ENCODE assay signal across 23 mouse cellular contexts in genomic region chr8:102707305-102707704, GRCm38 (mm10).
DNase-seq lines count a peak whose midpoint lies in the region; ATAC-seq lines count a peak whose summit lies in the region.
"Had no signal": no experiment of that assay in that cellular context is flagged by ENCODE, and none has a peak within 500 bp of the region (broad histone marks: within the 10 kb centered on the region; RNA-seq: fewer than 3 reads in every experiment).

No protein-coding gene starts in this region.

- no peak overlapping the region for H3K27ac ChIP-seq in embryonic facial prominence, embryonic 11.5 days (replicated peaks; ENCODE audit: low read depth, low read length)
- H3K27ac ChIP-seq in embryonic facial prominence, embryonic 10.5 days (replicated peaks): no peak overlapping the region
- no peak overlapping the region for H3K27ac ChIP-seq in heart, embryonic 16.5 days (ENCODE audit: low read length)
- H3K27ac ChIP-seq in midbrain, embryonic 14.5 days (replicated peaks; ENCODE audit: low read depth, low read length): no peak overlapping the region
- H3K27ac ChIP-seq in midbrain, embryonic 13.5 days: no peak overlapping the region
- H3K27ac ChIP-seq: forebrain, embryonic 10.5 days; heart, adult 2 months; hindbrain, embryonic 10.5 days; midbrain, embryonic 15.5 days had no signal

- no peak overlapping the region for H3K4me2 ChIP-seq in embryonic facial prominence, embryonic 11.5 days (ENCODE audit: low read depth, low read length)
- H3K4me2 ChIP-seq in heart, embryonic 16.5 days (ENCODE audit: low read depth, low read length): peak overlapping the region; percentile 28; the same call in 1 of the 2 replicates
- H3K4me2 ChIP-seq in midbrain, embryonic 14.5 days (ENCODE audit: low read length): peak overlapping the region; percentile 10; the same call in 1 of the 2 replicates
- no peak overlapping the region for H3K4me2 ChIP-seq in midbrain, embryonic 13.5 days (replicated peaks)
- H3K4me2 ChIP-seq: midbrain, embryonic 15.5 days had no signal

- DNase-seq in embryonic facial prominence, embryonic 11.5 days (ENCODE audit: low spot score): peak; percentile 10
- no peak for DNase-seq in embryonic facial prominence, embryonic 10.5 days (ENCODE audit: low spot score)
- no peak for DNase-seq in heart, postnatal 25 days (ENCODE audit: low spot score)
- DNase-seq in midbrain, embryonic 14.5 days: peak; percentile 42
- DNase-seq in spleen, postnatal 4 days (ENCODE audit: low spot score in 2 of 2): no peak
- DNase-seq: cerebellum, adult 9-11 months; gastrocnemius, postnatal 10 days; heart, adult 2 months; kidney, adult 2 months; kidney, postnatal 10 days; liver; right cerebral cortex, postnatal 14 days; spleen, adult 18-20 months; thymus, postnatal 4 days had no signal

- no peak overlapping the region for H3K4me3 ChIP-seq in embryonic facial prominence, embryonic 11.5 days (ENCODE audit: low read depth, low read length)
- H3K4me3 ChIP-seq in embryonic facial prominence, embryonic 10.5 days: no peak overlapping the region
- peak overlapping the region; percentile 3; the same call in 1 of the 2 replicates for H3K4me3 ChIP-seq in heart, embryonic 16.5 days (ENCODE audit: low read length)
- H3K4me3 ChIP-seq in midbrain, embryonic 14.5 days (replicated peaks; ENCODE audit: low read depth, low read length): no peak overlapping the region
- no peak overlapping the region for H3K4me3 ChIP-seq in midbrain, embryonic 13.5 days (replicated peaks)
- H3K4me3 ChIP-seq: forebrain, embryonic 10.5 days; heart, adult 2 months; hindbrain, embryonic 10.5 days; midbrain, embryonic 15.5 days; myocyte had no signal

- H3K36me3 ChIP-seq in embryonic facial prominence, embryonic 11.5 days (replicated peaks; ENCODE audit: control insufficient read depth, insufficient read depth, low read depth, low read length): no peaks in the 10 kb centered on the region; the same call in 1 of the 2 replicates
- H3K36me3 ChIP-seq in embryonic facial prominence, embryonic 10.5 days (replicated peaks): peaks cover 50% of the 10 kb centered on the region
- no peaks in the 10 kb centered on the region for H3K36me3 ChIP-seq in heart, embryonic 16.5 days (ENCODE audit: control insufficient read depth, insufficient read depth)
- no peaks in the 10 kb centered on the region for H3K36me3 ChIP-seq in midbrain, embryonic 14.5 days (ENCODE audit: control insufficient read depth, insufficient read depth, low read length)
- no peaks in the 10 kb centered on the region for H3K36me3 ChIP-seq in midbrain, embryonic 13.5 days
- H3K36me3 ChIP-seq: G1E; midbrain, embryonic 15.5 days had no signal

- intact Hi-C loops in heart, postnatal 25 days (cut with DNase I): no loop called here

- no peaks in the 10 kb centered on the region for H3K27me3 ChIP-seq in embryonic facial prominence, embryonic 11.5 days (ENCODE audit: control insufficient read depth, insufficient read depth, low read length)
- no peaks in the 10 kb centered on the region for H3K27me3 ChIP-seq in embryonic facial prominence, embryonic 10.5 days (replicated peaks; ENCODE audit: low read depth, poor library complexity, severe bottlenecking)
- H3K27me3 ChIP-seq in heart, embryonic 16.5 days (ENCODE audit: control insufficient read depth, insufficient read depth, low read length): no peaks in the 10 kb centered on the region
- peaks cover 22% of the 10 kb centered on the region for H3K27me3 ChIP-seq in midbrain, embryonic 14.5 days (ENCODE audit: control insufficient read depth, insufficient read depth, low read length)
- H3K27me3 ChIP-seq in midbrain, embryonic 13.5 days: peaks cover 68% of the 10 kb centered on the region

- no peak overlapping the region for H3K9ac ChIP-seq in embryonic facial prominence, embryonic 11.5 days (replicated peaks; ENCODE audit: low read length)
- H3K9ac ChIP-seq in heart, embryonic 16.5 days (ENCODE audit: low read length): no peak overlapping the region
- H3K9ac ChIP-seq in midbrain, embryonic 14.5 days (replicated peaks; ENCODE audit: low read length): no peak overlapping the region
- H3K9ac ChIP-seq in midbrain, embryonic 13.5 days (replicated peaks): no peak overlapping the region
- H3K9ac ChIP-seq: midbrain, embryonic 15.5 days had no signal

- no peaks in the 10 kb centered on the region for H3K4me1 ChIP-seq in embryonic facial prominence, embryonic 11.5 days (ENCODE audit: control insufficient read depth, insufficient read depth, low read length)
- H3K4me1 ChIP-seq in embryonic facial prominence, embryonic 10.5 days: peaks cover 18% of the 10 kb centered on the region
- 0 out of 2 replicates have a peak, but pooled peaks cover 2% of the 10 kb centered on the region for H3K4me1 ChIP-seq in heart, embryonic 16.5 days (ENCODE audit: control insufficient read depth, insufficient read depth, low read length)
- no peaks in the 10 kb centered on the region for H3K4me1 ChIP-seq in midbrain, embryonic 14.5 days (ENCODE audit: control insufficient read depth, insufficient read depth, low read length)
- 0 out of 2 replicates have a peak, but pooled peaks cover 5% of the 10 kb centered on the region for H3K4me1 ChIP-seq in midbrain, embryonic 13.5 days (replicated peaks)
- H3K4me1 ChIP-seq: midbrain, embryonic 15.5 days had no signal

- 21% methylated on average over 7 of the region's 7 CpGs for WGBS in embryonic facial prominence, embryonic 11.5 days
- WGBS in embryonic facial prominence, embryonic 10.5 days: 23% methylated on average over 7 of the region's 7 CpGs
- 20% methylated on average over 7 of the region's 7 CpGs for WGBS in heart, embryonic 16.5 days
- 6% methylated on average over 7 of the region's 7 CpGs for WGBS in midbrain, embryonic 14.5 days
- 5% methylated on average over 7 of the region's 7 CpGs for WGBS in midbrain, embryonic 13.5 days

- ATAC-seq in embryonic facial prominence, embryonic 11.5 days (replicated peaks; ENCODE audit: insufficient number of reproducible peaks, low FRiP score, low TSS enrichment, low read depth): no peak
- no peak for ATAC-seq in heart, embryonic 16.5 days (replicated peaks; ENCODE audit: extremely low read depth, insufficient read depth, low FRiP score)
- no peak for ATAC-seq in midbrain, embryonic 14.5 days (ENCODE audit: low FRiP score, low TSS enrichment)
- ATAC-seq in midbrain, embryonic 13.5 days: no peak
- no peak for ATAC-seq in inflammation-experienced regulatory T-cells, adult 6 months
- ATAC-seq: CD4-positive, CD25-positive, alpha-beta regulatory T cell, adult 4 months; midbrain, embryonic 15.5 days had no signal

- no peaks in the 10 kb centered on the region for H3K9me3 ChIP-seq in embryonic facial prominence, embryonic 11.5 days (replicated peaks; ENCODE audit: control insufficient read depth, low read length)
- H3K9me3 ChIP-seq in embryonic facial prominence, embryonic 10.5 days: no peaks in the 10 kb centered on the region
- no peaks in the 10 kb centered on the region for H3K9me3 ChIP-seq in heart, embryonic 16.5 days (replicated peaks; ENCODE audit: control insufficient read depth, low read length)
- H3K9me3 ChIP-seq in midbrain, embryonic 14.5 days (ENCODE audit: control insufficient read depth, low read length): no peaks in the 10 kb centered on the region
- no peaks in the 10 kb centered on the region for H3K9me3 ChIP-seq in midbrain, embryonic 13.5 days
- H3K9me3 ChIP-seq: forebrain, embryonic 10.5 days; hindbrain, embryonic 10.5 days; midbrain, embryonic 15.5 days had no signal

Comparison
In these comparisons a context has a peak if more than half of its experiments do, and no peak if none do; other contexts are left out.
1. DNase-seq: peak in embryonic facial prominence, embryonic 11.5 days (single experiment) and midbrain, embryonic 14.5 days (single experiment); none in embryonic facial prominence, embryonic 10.5 days (single experiment), heart, postnatal 25 days (single experiment) and spleen, postnatal 4 days (0 of 2).
2. H3K4me2 ChIP-seq: peak in heart, embryonic 16.5 days (single experiment) and midbrain, embryonic 14.5 days (single experiment); none in embryonic facial prominence, embryonic 11.5 days (single experiment) and midbrain, embryonic 13.5 days (single experiment).